In the genomic region with DNA sequence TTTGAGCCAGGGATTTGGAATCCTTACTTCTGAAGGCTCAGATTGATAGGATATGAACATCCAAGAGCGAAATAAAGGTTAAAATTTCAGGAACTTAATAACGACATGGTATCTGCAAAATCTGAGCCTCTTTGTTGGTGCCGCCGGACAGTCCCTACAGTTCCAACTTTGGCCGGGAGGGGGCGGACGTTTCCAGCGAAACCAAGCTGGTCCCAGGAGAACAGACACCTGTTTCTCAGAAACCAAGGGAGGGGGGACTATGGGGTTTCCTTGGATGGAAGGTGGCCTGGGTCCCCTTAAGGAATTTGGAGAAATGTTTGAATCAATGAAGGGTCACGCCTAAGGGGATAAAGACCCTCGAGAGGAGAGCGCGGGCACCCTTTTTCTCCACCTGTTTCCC, we compare ENCODE assay signal across 9 mouse cellular contexts. TPM values are rescaled to one million over a fixed set of nuclear protein-coding genes. Genes with fewer than 3 reads are reported as not detected.
DNase-seq lines count a peak whose midpoint lies in the region; ATAC-seq and TF ChIP-seq lines count a peak whose summit lies in the region.
"Had no signal": no experiment of that assay in that cellular context is flagged by ENCODE, and none has a peak within 500 bp of the region (broad histone marks: within the 10 kb centered on the region; RNA-seq: fewer than 3 reads in every experiment).

No protein-coding gene starts in this region.

- H3K27me3 ChIP-seq in midbrain, embryonic 10.5 days (ENCODE audit: low read depth, poor library complexity, severe bottlenecking), result peaks cover 13% of the 10 kb centered on the region
- H3K27me3 ChIP-seq in midbrain, embryonic 16.5 days (ENCODE audit: control insufficient read depth, insufficient read depth, low read depth, low read length), result no peaks in the 10 kb centered on the region
- peaks cover 7% of the 10 kb centered on the region; the same call in 1 of the 2 replicates for H3K27me3 ChIP-seq in forebrain, embryonic 13.5 days
- H3K27me3 ChIP-seq in kidney, postnatal 0 days (ENCODE audit: insufficient read depth, low read length), result no peaks in the 10 kb centered on the region
- H3K27me3 ChIP-seq in liver, embryonic 13.5 days, result peaks cover 8% of the 10 kb centered on the region

- no peaks in the 10 kb centered on the region for H3K36me3 ChIP-seq in midbrain, embryonic 10.5 days
- no peaks in the 10 kb centered on the region for H3K36me3 ChIP-seq in midbrain, embryonic 16.5 days (ENCODE audit: control insufficient read depth, insufficient read depth, low read length)
- no peaks in the 10 kb centered on the region for H3K36me3 ChIP-seq in forebrain, embryonic 13.5 days (ENCODE audit: poor library complexity, severe bottlenecking)
- no peaks in the 10 kb centered on the region for H3K36me3 ChIP-seq in kidney, postnatal 0 days (ENCODE audit: insufficient read depth, low read length)
- no peaks in the 10 kb centered on the region for H3K36me3 ChIP-seq in liver, embryonic 13.5 days
- H3K36me3 ChIP-seq: embryonic facial prominence, embryonic 15.5 days had no signal

- no peak overlapping the region for H3K27ac ChIP-seq in midbrain, embryonic 10.5 days (replicated peaks)
- no peak overlapping the region for H3K27ac ChIP-seq in midbrain, embryonic 16.5 days (ENCODE audit: low read length)
- no peak overlapping the region for H3K27ac ChIP-seq in bone marrow macrophage, adult 2 months (ENCODE audit: insufficient read depth, low read depth, low read length)
- no peak overlapping the region for H3K27ac ChIP-seq in forebrain, embryonic 13.5 days
- H3K27ac ChIP-seq in kidney, postnatal 0 days, result no peak overlapping the region
- H3K27ac ChIP-seq in liver, embryonic 13.5 days, result no peak overlapping the region
- H3K27ac ChIP-seq: embryonic facial prominence, embryonic 15.5 days had no signal

- TF ChIP-seq POLR2A in bone marrow macrophage, adult 2 months (IDR thresholded peaks at IDR 0.05; ENCODE audit: borderline replicate concordance, low read depth, low read length), result no peak

- 9% methylated on average over 12 of the region's 12 CpGs for WGBS in midbrain, embryonic 10.5 days
- 6% methylated on average over 12 of the region's 12 CpGs for WGBS in midbrain, embryonic 16.5 days
- WGBS in forebrain, embryonic 13.5 days, result 5% methylated on average over 12 of the region's 12 CpGs
- WGBS in kidney, postnatal 0 days, result 11% methylated on average over 12 of the region's 12 CpGs
- WGBS in liver, embryonic 13.5 days (ENCODE audit: insufficient replicate concordance), result 20% methylated on average over 12 of the region's 12 CpGs

- no peak overlapping the region for H3K9ac ChIP-seq in midbrain, embryonic 16.5 days (ENCODE audit: low read depth, low read length)
- no peak overlapping the region for H3K9ac ChIP-seq in forebrain, embryonic 13.5 days
- H3K9ac ChIP-seq in kidney, postnatal 0 days (ENCODE audit: low read depth, low read length), result no peak overlapping the region
- no peak overlapping the region for H3K9ac ChIP-seq in liver, embryonic 13.5 days
- H3K9ac ChIP-seq: embryonic facial prominence, embryonic 15.5 days had no signal

- H3K4me1 ChIP-seq in midbrain, embryonic 10.5 days, result peaks cover 20% of the 10 kb centered on the region
- peaks cover 9% of the 10 kb centered on the region for H3K4me1 ChIP-seq in midbrain, embryonic 16.5 days (ENCODE audit: control insufficient read depth, insufficient read depth, low read length)
- H3K4me1 ChIP-seq in bone marrow macrophage, adult 2 months (ENCODE audit: control insufficient read depth, insufficient read depth, low read length), result peaks cover 28% of the 10 kb centered on the region
- peaks cover 11% of the 10 kb centered on the region for H3K4me1 ChIP-seq in forebrain, embryonic 13.5 days
- H3K4me1 ChIP-seq in kidney, postnatal 0 days (replicated peaks; ENCODE audit: insufficient read depth, low read length), result no peaks in the 10 kb centered on the region
- peaks cover 17% of the 10 kb centered on the region for H3K4me1 ChIP-seq in liver, embryonic 13.5 days (replicated peaks)

- peak; percentile 77 for TF ChIP-seq CTCF in bone marrow macrophage, adult 2 months (IDR thresholded peaks at IDR 0.05; ENCODE audit: low read depth, low read length)
- TF ChIP-seq CTCF in kidney, postnatal 0 days (IDR thresholded peaks at IDR 0.05; ENCODE audit: low read depth), result peak; percentile 88

- ATAC-seq in midbrain, embryonic 16.5 days, result no peak
- ATAC-seq in forebrain, embryonic 13.5 days, result peak; percentile 57; the same call in 1 of the 2 replicates
- no peak for ATAC-seq in kidney, postnatal 0 days (replicated peaks; ENCODE audit: low FRiP score, low read depth)
- no peak for ATAC-seq in liver, embryonic 13.5 days (ENCODE audit: low read depth)

- peak; percentile 80 for DNase-seq in midbrain, embryonic 10.5 days (ENCODE audit: low spot score)
- DNase-seq in kidney, postnatal 0 days (ENCODE audit: low spot score), result peak; percentile 63
- peak; percentile 50 for DNase-seq in liver, embryonic 13.5 days
- peak; percentile 87 to 91 for DNase-seq in right cerebral cortex, adult 2 months (ENCODE audit: low spot score in 2 of 2)
- peak; percentile 65 for DNase-seq in urinary bladder, postnatal 10 days (ENCODE audit: low spot score)

- H3K4me2 ChIP-seq in midbrain, embryonic 16.5 days (ENCODE audit: low read length), result no peak overlapping the region
- no peak overlapping the region; the same call in 1 of the 2 replicates for H3K4me2 ChIP-seq in forebrain, embryonic 13.5 days
- no peak overlapping the region for H3K4me2 ChIP-seq in kidney, postnatal 0 days (ENCODE audit: low read length)
- no peak overlapping the region for H3K4me2 ChIP-seq in liver, embryonic 13.5 days
- H3K4me2 ChIP-seq: embryonic facial prominence, embryonic 15.5 days had no signal

- H3K9me3 ChIP-seq in midbrain, embryonic 10.5 days (replicated peaks), result no peaks in the 10 kb centered on the region
- no peaks in the 10 kb centered on the region for H3K9me3 ChIP-seq in midbrain, embryonic 16.5 days (replicated peaks; ENCODE audit: control insufficient read depth, low read length, poor library complexity, severe bottlenecking)
- H3K9me3 ChIP-seq in forebrain, embryonic 13.5 days (replicated peaks), result no peaks in the 10 kb centered on the region
- H3K9me3 ChIP-seq in kidney, postnatal 0 days (replicated peaks; ENCODE audit: low read length), result no peaks in the 10 kb centered on the region
- H3K9me3 ChIP-seq in liver, embryonic 13.5 days (replicated peaks), result no peaks in the 10 kb centered on the region
- H3K9me3 ChIP-seq: embryonic facial prominence, embryonic 15.5 days had no signal

- H3K4me3 ChIP-seq in midbrain, embryonic 10.5 days, result no peak overlapping the region
- no peak overlapping the region for H3K4me3 ChIP-seq in midbrain, embryonic 16.5 days (ENCODE audit: low read depth, low read length)
- H3K4me3 ChIP-seq in bone marrow macrophage, adult 2 months (ENCODE audit: insufficient read depth, low read length), result no peak overlapping the region
- H3K4me3 ChIP-seq in forebrain, embryonic 13.5 days, result no peak overlapping the region
- H3K4me3 ChIP-seq in kidney, postnatal 0 days (replicated peaks; ENCODE audit: low read depth, low read length), result no peak overlapping the region
- H3K4me3 ChIP-seq in liver, embryonic 13.5 days (replicated peaks), result no peak overlapping the region
- H3K4me3 ChIP-seq: embryonic facial prominence, embryonic 15.5 days had no signal

RNA-seq across cellular contexts. Expression of a gene that starts 5.3 kb away (rescaled TPM):
- polyA plus RNA-seq in midbrain, embryonic 10.5 days (2016; fragmentation: Nextera tagmentation; extraction: Ambion mirVana), result 3.6 and 3.7 TPM in 2 replicates
- polyA plus RNA-seq in midbrain, embryonic 16.5 days (2015; fragmentation: Nextera tagmentation; extraction: Ambion mirVana), result 13.9 and 15.0 TPM in 2 replicates
- polyA plus RNA-seq in bone marrow macrophage, adult 2 months (2012; ENCODE audit: insufficient read depth, insufficient read length, missing spikeins), result 3.2 and 3.6 TPM in 2 replicates
- polyA plus RNA-seq in forebrain, embryonic 13.5 days (2015; fragmentation: Nextera tagmentation; extraction: Ambion mirVana), result 5.9 and 6.1 TPM in 2 replicates
- 2.1 and 2.8 TPM in 2 replicates for polyA plus RNA-seq in kidney, postnatal 0 days (2015; fragmentation: Nextera tagmentation; extraction: Ambion mirVana)
- polyA plus RNA-seq in liver, embryonic 13.5 days (2015; fragmentation: Nextera tagmentation; extraction: Ambion mirVana), result 0.15 and 0.36 TPM in 2 replicates

RNA-seq across cellular contexts. Expression of a gene that starts 9.2 kb away (rescaled TPM):
- 6.3 and 8.1 TPM in 2 replicates for polyA plus RNA-seq in midbrain, embryonic 10.5 days (2016; fragmentation: Nextera tagmentation; extraction: Ambion mirVana)
- 2.8 and 3.5 TPM in 2 replicates for polyA plus RNA-seq in midbrain, embryonic 16.5 days (2015; fragmentation: Nextera tagmentation; extraction: Ambion mirVana)
- polyA plus RNA-seq in bone marrow macrophage, adult 2 months (2012; ENCODE audit: insufficient read depth, insufficient read length, missing spikeins), result 349 and 416 TPM in 2 replicates
- 2.5 and 2.8 TPM in 2 replicates for polyA plus RNA-seq in forebrain, embryonic 13.5 days (2015; fragmentation: Nextera tagmentation; extraction: Ambion mirVana)
- 19.5 and 23.8 TPM in 2 replicates for polyA plus RNA-seq in kidney, postnatal 0 days (2015; fragmentation: Nextera tagmentation; extraction: Ambion mirVana)
- polyA plus RNA-seq in liver, embryonic 13.5 days (2015; fragmentation: Nextera tagmentation; extraction: Ambion mirVana), result 32.1 and 32.9 TPM in 2 replicates

RNA-seq across cellular contexts. Expression of a gene that starts 53.7 kb away (rescaled TPM):
- polyA plus RNA-seq in midbrain, embryonic 10.5 days (2016; fragmentation: Nextera tagmentation; extraction: Ambion mirVana), result 89.8 and 90.8 TPM in 2 replicates
- polyA plus RNA-seq in midbrain, embryonic 16.5 days (2015; fragmentation: Nextera tagmentation; extraction: Ambion mirVana), result 96.1 and 109 TPM in 2 replicates
- 102 and 123 TPM in 2 replicates for polyA plus RNA-seq in bone marrow macrophage, adult 2 months (2012; ENCODE audit: insufficient read depth, insufficient read length, missing spikeins)
- 95.4 and 97.1 TPM in 2 replicates for polyA plus RNA-seq in forebrain, embryonic 13.5 days (2015; fragmentation: Nextera tagmentation; extraction: Ambion mirVana)
- polyA plus RNA-seq in kidney, postnatal 0 days (2015; fragmentation: Nextera tagmentation; extraction: Ambion mirVana), result 60.2 and 70.3 TPM in 2 replicates
- 30.7 and 33.4 TPM in 2 replicates for polyA plus RNA-seq in liver, embryonic 13.5 days (2015; fragmentation: Nextera tagmentation; extraction: Ambion mirVana)

RNA-seq across cellular contexts. Expression of a gene that starts 53.9 kb away (rescaled TPM):
- 58.9 and 61.0 TPM in 2 replicates for polyA plus RNA-seq in midbrain, embryonic 10.5 days (2016; fragmentation: Nextera tagmentation; extraction: Ambion mirVana)
- polyA plus RNA-seq in midbrain, embryonic 16.5 days (2015; fragmentation: Nextera tagmentation; extraction: Ambion mirVana), result 39.6 and 40.3 TPM in 2 replicates
- polyA plus RNA-seq in bone marrow macrophage, adult 2 months (2012; ENCODE audit: insufficient read depth, insufficient read length, missing spikeins), result 12.5 and 13.9 TPM in 2 replicates
- polyA plus RNA-seq in forebrain, embryonic 13.5 days (2015; fragmentation: Nextera tagmentation; extraction: Ambion mirVana), result 49.3 and 51.5 TPM in 2 replicates
- polyA plus RNA-seq in kidney, postnatal 0 days (2015; fragmentation: Nextera tagmentation; extraction: Ambion mirVana), result 44.6 and 47.8 TPM in 2 replicates
- 28.1 and 31.8 TPM in 2 replicates for polyA plus RNA-seq in liver, embryonic 13.5 days (2015; fragmentation: Nextera tagmentation; extraction: Ambion mirVana)

Comparison
In these comparisons a context has a peak if more than half of its experiments do, and no peak if none do; other contexts are left out.
1. RNA of a gene that starts 9.2 kb away (polyA plus RNA-seq): 349 to 416 TPM in bone marrow macrophage, adult 2 months; 32.1 to 32.9 TPM in liver, embryonic 13.5 days, 19.5 to 23.8 TPM in kidney, postnatal 0 days, 6.3 to 8.1 TPM in midbrain, embryonic 10.5 days, 2.8 to 3.5 TPM in midbrain, embryonic 16.5 days and 2.5 to 2.8 TPM in forebrain, embryonic 13.5 days; every median in the first group is over 10 times any median in the second.
2. Peak in every context shown above with its lines, with median percentiles within 50 percentile points of each other: DNase-seq.